Mouse (Mus musculus) stomach, postnatal 0 days (tissue): ENCODE data around the gene Leo1.

Experiments used
- CTCF ChIP-seq: IDR thresholded peaks from 2 replicates; pipeline ENCODE4 v1.5.1; 2016; ENCODE audit warnings: antibody characterized with exemption, low read depth, mild to moderate bottlenecking, moderate library complexity
- EP300 ChIP-seq: optimal IDR thresholded peaks from 2 replicates; pipeline ENCODE3; 2016; ENCODE audit warnings: antibody characterized with exemption

GRCm38 (mm10) chr9:75515464-75516113 lies 74.3 kb downstream of the Leo1 start:
- TF ChIP-seq CTCF (peak; percentile 91), EP300 (no peak)
